In the genomic region with DNA sequence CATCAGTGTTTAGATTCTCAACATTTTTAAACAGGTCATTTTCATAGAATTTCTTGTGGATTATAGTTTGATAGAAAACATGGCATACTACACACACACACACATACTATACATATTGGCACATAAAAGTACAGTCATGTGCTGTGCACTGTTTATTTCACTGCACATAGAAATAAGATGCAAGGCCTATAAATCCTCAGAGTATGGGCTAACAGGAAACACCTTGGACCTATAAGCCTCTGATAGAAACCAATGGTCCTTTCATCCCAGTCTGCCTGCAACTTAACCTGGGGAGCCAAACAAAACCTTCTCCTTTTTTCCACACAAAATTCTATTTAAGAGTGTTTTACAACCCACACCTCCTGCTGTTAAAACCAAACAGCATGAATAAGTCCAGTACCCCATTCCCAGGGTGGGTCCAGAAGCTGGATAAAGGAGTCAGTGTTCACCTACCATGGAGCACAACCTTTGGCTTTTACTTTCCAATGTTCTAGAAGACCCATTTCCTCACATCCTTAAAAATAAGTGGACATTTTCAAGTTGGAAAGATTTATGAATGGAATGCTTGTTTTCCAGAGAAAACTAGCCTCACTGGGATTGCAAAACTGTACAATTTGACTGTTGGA, we compare ENCODE assay signal across 24 mouse cellular contexts.
"Had no signal": no experiment of that assay in that cellular context is flagged by ENCODE, and none has a peak within 500 bp of the region (broad histone marks: within the 10 kb centered on the region; RNA-seq: fewer than 3 reads in every experiment).

No protein-coding gene starts in this region.

- H3K9me3 ChIP-seq: heart, embryonic 13.5 days; heart, embryonic 15.5 days; hindbrain, embryonic 13.5 days; hindbrain, embryonic 15.5 days; intestine, embryonic 15.5 days; liver, embryonic 12.5 days had no signal

- H3K9ac ChIP-seq: heart, embryonic 13.5 days; heart, embryonic 15.5 days; hindbrain, embryonic 13.5 days; hindbrain, embryonic 15.5 days; intestine, embryonic 15.5 days; liver, embryonic 12.5 days; liver, embryonic 14.5 days had no signal

- H3K4me1 ChIP-seq: heart, embryonic 13.5 days; heart, embryonic 15.5 days; hindbrain, embryonic 13.5 days; hindbrain, embryonic 15.5 days; intestine, embryonic 15.5 days; liver, embryonic 12.5 days had no signal

- H3K4me3 ChIP-seq: heart, adult 2 months; heart, embryonic 13.5 days; heart, embryonic 15.5 days; hindbrain, embryonic 13.5 days; hindbrain, embryonic 15.5 days; intestine, embryonic 15.5 days; layer of hippocampus, adult 2 months; left cerebral cortex, adult 2 months; liver, embryonic 12.5 days had no signal

- H3K36me3 ChIP-seq: heart, embryonic 13.5 days; heart, embryonic 15.5 days; intestine, embryonic 15.5 days; liver, embryonic 12.5 days had no signal

- H3K27ac ChIP-seq: heart, adult 2 months; heart, embryonic 13.5 days; heart, embryonic 15.5 days; hindbrain, embryonic 13.5 days; hindbrain, embryonic 15.5 days; hindbrain, postnatal 0 days; intestine, embryonic 15.5 days; layer of hippocampus, adult 2 months; left cerebral cortex, adult 2 months; liver, embryonic 12.5 days; liver, embryonic 14.5 days had no signal

- H3K27me3 ChIP-seq: heart, embryonic 13.5 days; heart, embryonic 15.5 days; hindbrain, embryonic 13.5 days; hindbrain, embryonic 15.5 days; intestine, embryonic 15.5 days; liver, embryonic 12.5 days had no signal

- DNase-seq: gastrocnemius, postnatal 14 days; gastrocnemius, postnatal 36 days; heart, adult 11 months; heart, adult 2 months; heart, postnatal 14 days; heart, postnatal 36 days; kidney, adult 18-20 months; kidney, adult 8-10 months; kidney, postnatal 10 days; kidney, postnatal 25 days; kidney, postnatal 4 days; left cerebral cortex, postnatal 4 days had no signal

- ATAC-seq: hindbrain, postnatal 0 days; intestine, embryonic 15.5 days; intestine, postnatal 0 days; liver, embryonic 12.5 days had no signal

- H3K4me2 ChIP-seq: heart, embryonic 11.5 days; heart, embryonic 13.5 days; heart, embryonic 15.5 days; hindbrain, embryonic 13.5 days; hindbrain, embryonic 15.5 days; intestine, embryonic 15.5 days; liver, embryonic 12.5 days had no signal
